Mouse (Mus musculus) brain, embryonic 14.5 days (tissue): ENCODE data around the gene Eid3.

Source experiments
- CTCF ChIP-seq: fragments of 200-500 bp; IDR thresholded peaks from 2 replicates; pipeline ENCODE4 v1.5.1; 2012; ENCODE audit warnings: inconsistent platforms, mild to moderate bottlenecking, moderate library complexity, borderline replicate concordance; ENCODE audit not compliant: insufficient read depth, insufficient read length; ENCODE audit errors: extremely low read depth
- POLR2A ChIP-seq: fragments of 200-500 bp; IDR thresholded peaks from 2 replicates; pipeline ENCODE4 v1.6.1; 2012; ENCODE audit warnings: mild to moderate bottlenecking, inconsistent platforms, borderline replicate concordance; ENCODE audit not compliant: poor library complexity, insufficient read depth, insufficient read length, severe bottlenecking; ENCODE audit errors: extremely low read depth

DNA sequence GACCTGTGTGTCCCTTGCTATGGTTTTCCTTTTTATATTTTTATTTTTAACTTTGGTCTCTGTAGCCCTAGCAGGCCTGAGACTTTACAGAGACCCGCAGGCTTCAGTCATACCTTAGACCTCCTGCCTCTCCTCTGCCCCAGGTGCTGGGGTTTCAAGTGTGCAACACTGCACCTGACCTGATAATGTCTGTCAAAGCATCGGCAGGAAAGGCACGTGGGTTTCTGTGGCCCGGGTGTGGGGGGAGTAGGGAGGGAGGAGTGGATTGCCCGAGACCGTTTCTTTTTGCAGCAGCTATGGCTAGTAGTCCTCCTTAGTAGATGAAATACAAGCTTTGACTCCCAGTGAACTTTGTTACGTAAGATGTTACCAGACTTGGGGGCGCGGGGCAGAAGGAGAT is 48.5 kb upstream of the Eid3 start:
- TF ChIP-seq CTCF = no peak
- TF ChIP-seq POLR2A = no peak
